Mouse (Mus musculus): ENCODE data around the gene Utp6. TPM values are rescaled to one million over a fixed set of nuclear protein-coding genes. Genes with fewer than 3 reads are reported as not detected.
A peak's percentile ranks its signal among the peaks of the same experiment; 100 is the strongest.

Gene Utp6
- polyA plus RNA-seq, 1 experiment, result 117 TPM

DNA sequence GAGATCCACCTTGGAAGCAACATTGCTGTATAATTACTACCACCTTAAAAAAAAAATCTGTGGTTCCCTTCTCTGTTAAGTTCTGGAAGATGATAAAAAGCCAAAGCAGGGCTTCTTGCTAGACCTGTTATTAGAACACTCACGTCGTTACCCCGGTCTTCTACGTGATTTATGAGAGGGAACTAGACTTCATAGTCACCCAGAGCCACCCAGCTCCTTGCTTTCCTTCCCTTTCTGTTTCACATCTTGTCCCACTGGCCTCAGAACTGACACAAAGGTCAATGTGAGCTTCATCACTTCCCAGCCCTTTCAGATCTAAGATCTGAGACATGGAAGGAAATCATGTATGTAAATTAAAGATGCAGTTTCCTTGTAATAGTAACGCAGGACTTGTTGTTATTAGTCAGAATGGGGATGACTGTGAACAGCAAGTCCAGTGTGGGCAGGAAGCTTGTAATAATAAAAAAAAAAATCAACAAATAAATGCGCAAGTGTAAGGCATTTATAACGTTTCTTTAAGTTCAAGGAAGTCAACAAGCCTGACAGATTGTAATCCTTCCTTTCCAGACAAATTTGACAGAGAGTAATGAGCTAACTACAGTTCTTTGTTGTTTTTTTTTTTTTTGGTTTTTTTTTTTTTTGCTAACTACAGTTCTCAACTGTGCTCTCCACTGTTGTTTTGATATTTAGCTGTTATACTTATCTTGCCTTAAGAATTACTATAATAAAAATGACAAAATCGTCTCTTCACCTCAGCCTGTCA lies 1.2 kb upstream of the Utp6 start:
- Histone ChIP-seq H3K9me3 (replicated peaks; ENCODE audit: control insufficient read depth, insufficient read depth, low read length, poor library complexity, severe bottlenecking) (no peaks in the 10 kb centered on the region), H3K36me3 (ENCODE audit: control insufficient read depth, insufficient read depth, low read length, poor library complexity, severe bottlenecking) (peaks cover 18% of the 10 kb centered on the region), H3K4me3 (ENCODE audit: low read depth, low read length) (no peak overlapping the region), H3K27ac (ENCODE audit: insufficient read depth, low read length) (no peak overlapping the region), H3K27me3 (ENCODE audit: control insufficient read depth, insufficient read depth, low read length, poor library complexity, severe bottlenecking) (no peaks in the 10 kb centered on the region), H3K4me1 (ENCODE audit: control insufficient read depth, insufficient read depth, low read length) (no peaks in the 10 kb centered on the region), H3K9ac (ENCODE audit: low read depth, poor library complexity, severe bottlenecking) (no peak overlapping the region)
- TF ChIP-seq CTCF (IDR thresholded peaks at IDR 0.05; ENCODE audit: low read depth, low read length), result no peak
- TF ChIP-seq POLR2A (IDR thresholded peaks at IDR 0.05; ENCODE audit: insufficient read depth, low read length), result no peak
- no peak for TF ChIP-seq EP300 (IDR thresholded peaks at IDR 0.05; ENCODE audit: insufficient read depth, low read depth, low read length)

DNA sequence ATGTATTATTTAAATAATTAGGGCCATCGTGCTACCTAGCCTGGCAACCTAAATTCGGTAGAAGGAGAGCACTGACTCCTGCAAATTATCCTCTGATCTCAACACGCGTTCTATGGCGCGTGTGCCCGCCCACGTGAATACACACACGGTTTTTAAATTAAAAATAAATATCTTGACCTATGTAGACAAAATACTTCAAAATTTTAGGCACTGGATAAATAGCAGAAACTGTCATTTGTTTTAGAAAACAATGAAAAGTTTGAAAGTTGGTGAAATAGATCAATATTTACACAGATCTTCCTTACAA lies 640 bp upstream of the Utp6 start:
- no peaks in the 10 kb centered on the region for H3K4me1 ChIP-seq (ENCODE audit: control insufficient read depth, insufficient read depth, low read length)

DNA sequence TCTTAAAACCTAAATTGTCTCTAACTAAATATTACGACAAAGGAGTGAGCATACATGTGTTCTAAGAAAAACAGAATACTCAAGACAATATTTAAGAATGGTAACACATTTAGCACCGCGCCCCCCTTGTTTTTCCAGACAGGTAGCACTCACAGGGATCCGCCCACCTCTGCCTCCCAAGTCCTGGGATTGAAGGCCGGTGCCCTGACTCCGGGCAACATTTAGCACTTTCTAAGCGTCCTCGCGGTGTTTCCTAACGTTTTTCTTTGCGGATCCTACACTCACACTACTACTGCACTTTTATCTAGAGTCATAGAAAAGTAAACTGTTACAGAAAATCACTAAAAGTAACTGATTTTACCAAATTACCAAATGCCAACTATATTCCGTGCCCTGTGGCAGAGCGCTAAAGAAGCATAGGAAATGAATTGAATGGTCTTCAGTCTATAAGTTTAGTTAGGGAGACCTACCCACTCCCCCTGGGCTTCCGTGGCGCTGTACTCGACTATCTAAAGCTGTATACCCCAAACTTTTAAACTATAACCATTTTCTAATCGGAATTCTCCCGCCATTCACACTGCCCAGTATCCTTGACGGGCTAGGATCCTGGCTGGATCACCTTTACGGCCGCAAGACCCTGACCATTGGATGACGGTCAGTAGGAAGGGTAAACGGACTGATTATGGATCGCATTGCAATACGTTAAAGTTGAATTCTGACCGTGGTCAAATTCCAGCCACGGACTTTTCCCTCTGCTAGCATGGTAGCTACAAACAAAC lies 655 bp downstream of the Utp6 start:
- no peaks in the 10 kb centered on the region for H3K27me3 ChIP-seq (ENCODE audit: control insufficient read depth, insufficient read depth, low read length, poor library complexity, severe bottlenecking)
- TF ChIP-seq CTCF (IDR thresholded peaks at IDR 0.05; ENCODE audit: low read depth, low read length) (no peak), POLR2A (IDR thresholded peaks at IDR 0.05; ENCODE audit: insufficient read depth, low read length) (no peak), EP300 (IDR thresholded peaks at IDR 0.05; ENCODE audit: insufficient read depth, low read depth, low read length) (no peak)
- no peaks in the 10 kb centered on the region for H3K9me3 ChIP-seq (replicated peaks; ENCODE audit: control insufficient read depth, insufficient read depth, low read length, poor library complexity, severe bottlenecking)
- peak overlapping the region; percentile 92 for H3K9ac ChIP-seq (ENCODE audit: low read depth, poor library complexity, severe bottlenecking)
- peak overlapping the region; percentile 100 for H3K4me3 ChIP-seq (ENCODE audit: low read depth, low read length)
- H3K36me3 ChIP-seq (ENCODE audit: control insufficient read depth, insufficient read depth, low read length, poor library complexity, severe bottlenecking), result peaks cover 36% of the 10 kb centered on the region
- H3K27ac ChIP-seq (ENCODE audit: insufficient read depth, low read length), result peak overlapping the region; percentile 66
- no peaks in the 10 kb centered on the region for H3K4me1 ChIP-seq (ENCODE audit: control insufficient read depth, insufficient read depth, low read length)

More for the DNA sequence above, 640 bp upstream of the Utp6 start:
- H3K4me3 ChIP-seq (ENCODE audit: low read depth, low read length), result peak overlapping the region; percentile 87
- TF ChIP-seq CTCF (IDR thresholded peaks at IDR 0.05; ENCODE audit: low read depth, low read length), result no peak
- TF ChIP-seq EP300 (IDR thresholded peaks at IDR 0.05; ENCODE audit: insufficient read depth, low read depth, low read length), result no peak
- TF ChIP-seq POLR2A (IDR thresholded peaks at IDR 0.05; ENCODE audit: insufficient read depth, low read length), result no peak
- H3K9ac ChIP-seq (ENCODE audit: low read depth, poor library complexity, severe bottlenecking), result peak overlapping the region; percentile 81
- 0 out of 2 replicates have a peak overlapping the region, but pooled peaks have one; percentile 26 for H3K27ac ChIP-seq (ENCODE audit: insufficient read depth, low read length)
- no peaks in the 10 kb centered on the region for H3K9me3 ChIP-seq (replicated peaks; ENCODE audit: control insufficient read depth, insufficient read depth, low read length, poor library complexity, severe bottlenecking)
- H3K36me3 ChIP-seq (ENCODE audit: control insufficient read depth, insufficient read depth, low read length, poor library complexity, severe bottlenecking), result peaks cover 24% of the 10 kb centered on the region
- H3K27me3 ChIP-seq (ENCODE audit: control insufficient read depth, insufficient read depth, low read length, poor library complexity, severe bottlenecking), result no peaks in the 10 kb centered on the region

DNA sequence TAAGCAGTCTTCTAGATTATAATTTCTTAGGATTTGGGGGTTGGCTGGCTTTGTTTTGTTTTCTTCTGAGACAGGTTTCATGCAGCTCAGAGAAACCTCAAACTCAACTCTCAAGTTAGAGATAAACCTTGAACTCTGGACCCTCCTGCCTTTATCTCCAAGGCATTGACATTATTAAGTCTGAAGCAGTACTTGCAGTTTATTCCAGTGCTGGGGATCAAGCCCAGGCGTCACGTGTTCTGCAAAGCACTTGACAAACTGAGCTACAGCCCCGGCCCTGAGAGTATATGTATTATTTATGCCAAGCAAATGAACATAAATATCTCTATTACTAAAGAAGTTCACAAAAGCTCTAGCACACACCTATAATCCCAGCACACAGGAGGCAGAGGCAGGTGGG lies 14.9 kb downstream of the Utp6 start:
- Histone ChIP-seq H3K9me3 (replicated peaks; ENCODE audit: control insufficient read depth, insufficient read depth, low read length, poor library complexity, severe bottlenecking) (no peaks in the 10 kb centered on the region), H3K9ac (ENCODE audit: low read depth, poor library complexity, severe bottlenecking) (no peak overlapping the region), H3K27me3 (ENCODE audit: control insufficient read depth, insufficient read depth, low read length, poor library complexity, severe bottlenecking) (no peaks in the 10 kb centered on the region), H3K4me3 (ENCODE audit: low read depth, low read length) (no peak overlapping the region), H3K27ac (ENCODE audit: insufficient read depth, low read length) (no peak overlapping the region), H3K36me3 (ENCODE audit: control insufficient read depth, insufficient read depth, low read length, poor library complexity, severe bottlenecking) (peaks cover 75% of the 10 kb centered on the region), H3K4me1 (ENCODE audit: control insufficient read depth, insufficient read depth, low read length) (no peaks in the 10 kb centered on the region)
- TF ChIP-seq EP300 (IDR thresholded peaks at IDR 0.05; ENCODE audit: insufficient read depth, low read depth, low read length), result no peak
- TF ChIP-seq POLR2A (IDR thresholded peaks at IDR 0.05; ENCODE audit: insufficient read depth, low read length), result no peak
- TF ChIP-seq CTCF (IDR thresholded peaks at IDR 0.05; ENCODE audit: low read depth, low read length), result no peak

DNA sequence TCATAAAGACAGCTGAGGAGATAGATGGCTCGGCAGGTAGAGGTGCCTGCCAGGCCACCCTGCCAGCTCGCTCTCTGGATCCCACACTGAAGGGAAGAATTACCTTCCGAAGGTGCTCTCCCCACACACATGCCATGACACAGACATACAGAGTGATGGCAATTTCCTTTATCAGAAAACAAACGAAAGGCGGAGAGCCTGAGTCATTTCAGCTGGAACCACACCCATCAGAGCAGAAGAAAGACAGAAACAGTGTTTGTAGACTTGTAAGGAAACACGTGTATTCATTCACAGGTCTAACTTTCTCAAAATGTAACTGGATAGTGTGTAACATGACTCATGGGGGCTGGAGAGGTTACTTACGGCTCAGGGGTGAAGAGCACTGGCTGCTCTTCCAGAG lies 18.6 kb downstream of the Utp6 start:
- no peaks in the 10 kb centered on the region for H3K9me3 ChIP-seq (replicated peaks; ENCODE audit: control insufficient read depth, insufficient read depth, low read length, poor library complexity, severe bottlenecking)
- no peak overlapping the region for H3K27ac ChIP-seq (ENCODE audit: insufficient read depth, low read length)
- no peak overlapping the region for H3K9ac ChIP-seq (ENCODE audit: low read depth, poor library complexity, severe bottlenecking)
- peaks cover 70% of the 10 kb centered on the region for H3K36me3 ChIP-seq (ENCODE audit: control insufficient read depth, insufficient read depth, low read length, poor library complexity, severe bottlenecking)
- H3K4me3 ChIP-seq (ENCODE audit: low read depth, low read length), result no peak overlapping the region
- TF ChIP-seq CTCF (IDR thresholded peaks at IDR 0.05; ENCODE audit: low read depth, low read length) (no peak), EP300 (IDR thresholded peaks at IDR 0.05; ENCODE audit: insufficient read depth, low read depth, low read length) (no peak), POLR2A (IDR thresholded peaks at IDR 0.05; ENCODE audit: insufficient read depth, low read length) (no peak)
- H3K4me1 ChIP-seq (ENCODE audit: control insufficient read depth, insufficient read depth, low read length), result no peaks in the 10 kb centered on the region
- no peaks in the 10 kb centered on the region for H3K27me3 ChIP-seq (ENCODE audit: control insufficient read depth, insufficient read depth, low read length, poor library complexity, severe bottlenecking)

DNA sequence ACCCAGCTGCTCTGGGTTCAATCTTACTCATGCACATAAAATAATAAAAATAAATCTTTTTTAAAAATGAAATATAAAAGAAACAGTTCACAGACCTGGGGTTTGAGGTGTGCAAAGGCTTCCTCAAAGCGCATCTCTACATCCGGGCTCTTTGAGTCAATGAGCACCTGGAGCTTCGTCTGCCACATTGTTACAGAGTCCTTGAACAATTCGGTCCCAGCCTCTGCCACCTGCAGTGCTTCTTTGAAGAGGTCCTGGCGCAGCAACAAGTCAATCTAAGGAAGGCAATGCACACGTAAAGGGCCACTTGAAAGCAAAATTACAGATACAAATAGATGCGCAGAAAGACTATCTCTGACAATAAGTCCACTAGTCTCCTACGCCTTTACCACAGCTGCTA lies 19.1 kb downstream of the Utp6 start:
- Histone ChIP-seq H3K9ac (ENCODE audit: low read depth, poor library complexity, severe bottlenecking) (no peak overlapping the region), H3K9me3 (replicated peaks; ENCODE audit: control insufficient read depth, insufficient read depth, low read length, poor library complexity, severe bottlenecking) (no peaks in the 10 kb centered on the region), H3K27ac (ENCODE audit: insufficient read depth, low read length) (no peak overlapping the region), H3K36me3 (ENCODE audit: control insufficient read depth, insufficient read depth, low read length, poor library complexity, severe bottlenecking) (peaks cover 70% of the 10 kb centered on the region), H3K4me1 (ENCODE audit: control insufficient read depth, insufficient read depth, low read length) (no peaks in the 10 kb centered on the region), H3K27me3 (ENCODE audit: control insufficient read depth, insufficient read depth, low read length, poor library complexity, severe bottlenecking) (no peaks in the 10 kb centered on the region), H3K4me3 (ENCODE audit: low read depth, low read length) (no peak overlapping the region)
- TF ChIP-seq CTCF (IDR thresholded peaks at IDR 0.05; ENCODE audit: low read depth, low read length), result no peak
- no peak for TF ChIP-seq EP300 (IDR thresholded peaks at IDR 0.05; ENCODE audit: insufficient read depth, low read depth, low read length)
- TF ChIP-seq POLR2A (IDR thresholded peaks at IDR 0.05; ENCODE audit: insufficient read depth, low read length), result no peak
